Mouse (Mus musculus) liver, postnatal 0 days (tissue): ENCODE data around the gene Cbfa2t3.

ENCODE experiments used
- CTCF ChIP-seq: sonication (generic); IDR thresholded peaks from 2 replicates; pipeline ENCODE4 v1.5.1; 2016; ENCODE audit warnings: antibody characterized with exemption, low read depth
- EP300 ChIP-seq: IDR thresholded peaks from 2 replicates; pipeline ENCODE4 v1.6.1; 2016; ENCODE audit warnings: antibody characterized with exemption, low read depth, mild to moderate bottlenecking

DNA sequence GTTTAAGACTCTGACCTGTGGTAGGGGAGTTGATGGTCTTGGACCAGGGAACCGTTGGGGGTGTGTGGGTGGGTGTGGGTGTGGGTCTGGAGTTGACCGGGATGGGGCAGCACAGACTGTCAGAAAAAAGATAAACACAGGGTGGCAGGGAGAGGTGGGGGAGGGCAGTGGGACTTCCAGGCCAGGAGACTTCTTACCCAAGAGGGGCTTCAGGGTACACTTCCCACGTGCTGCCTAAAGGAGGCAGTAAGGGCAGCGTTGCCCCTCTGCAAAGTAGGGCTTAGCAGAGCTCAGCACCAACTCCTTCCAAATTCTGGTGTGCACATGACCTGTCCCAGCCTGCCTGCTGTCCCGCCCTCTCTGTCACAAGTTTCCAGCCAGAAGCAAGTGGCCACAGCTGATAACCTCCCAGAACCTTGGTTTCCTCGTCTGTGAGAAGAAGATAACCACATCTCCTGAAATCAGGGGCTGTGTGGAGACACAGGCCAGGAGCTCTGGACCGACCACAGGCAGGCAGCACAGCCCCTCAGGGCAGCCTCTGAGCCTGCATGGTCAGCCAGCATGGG is 20.7 kb upstream of the Cbfa2t3 start:
- peak; percentile 49 for TF ChIP-seq CTCF
- TF ChIP-seq EP300 = peak; percentile 99
